Mouse (Mus musculus) kidney, postnatal 10 days (tissue): Measurements from ENCODE around the gene Rpp30.
A peak's percentile ranks its signal among the peaks of the same experiment; 100 is the strongest.

Source experiments
- DNase-seq: peaks from one replicate; pipeline ENCODE4 v3.0.0; 2021; ENCODE audit warnings: mixed read lengths

Gene Rpp30

GRCm38 (mm10) chr19:36129213-36129612, 45.7 kb downstream of the Rpp30 start:
- DNase-seq, result peak; percentile 18

- DNase-seq, result peak; percentile 21
Measured at GRCm38 (mm10) chr19:36129643-36130042, 46.1 kb downstream of the Rpp30 start.

- DNase-seq, result no peak
Measured at GRCm38 (mm10) chr19:36130181-36130580, 46.7 kb downstream of the Rpp30 start.

GRCm38 (mm10) chr19:36131990-36132389, 48.5 kb downstream of the Rpp30 start:
- no peak for DNase-seq

GRCm38 (mm10) chr19:36133064-36133463, 49.5 kb downstream of the Rpp30 start:
- no peak for DNase-seq

- DNase-seq, result no peak
Measured at GRCm38 (mm10) chr19:36133731-36134130, 50.2 kb downstream of the Rpp30 start.

- no peak for DNase-seq
Measured at GRCm38 (mm10) chr19:36143571-36143970, 60.1 kb downstream of the Rpp30 start.

GRCm38 (mm10) chr19:36148578-36148977, 65.1 kb downstream of the Rpp30 start:
- no peak for DNase-seq

- no peak for DNase-seq
Measured at GRCm38 (mm10) chr19:36150241-36151007, 66.9 kb downstream of the Rpp30 start.
